Mouse (Mus musculus) midbrain, embryonic 16.5 days (tissue): ENCODE results near the gene Nfasc. TPM values are rescaled to one million over a fixed set of nuclear protein-coding genes. Genes with fewer than 3 reads are reported as not detected.

Experiments used
- ATAC-seq: fragments of 200-750 bp; cut with Nextera tagmentation; 2 replicates; pipeline ENCODE4 v1.8.0; 2017; ENCODE audit warnings: moderate TSS enrichment
- H3K27ac ChIP-seq: fragments of 300-500 bp; sonication (generic); 2 replicates; pipeline ENCODE4 v1.5.1; 2014; ENCODE audit warnings: mild to moderate bottlenecking, low read length, mixed read lengths
- H3K27me3 ChIP-seq: fragments of 300-500 bp; sonication (generic); 2 replicates; pipeline ENCODE4 v1.6.1; 2014; ENCODE audit warnings: low read depth, low read length, mixed read lengths; ENCODE audit not compliant: control insufficient read depth, insufficient read depth
- H3K36me3 ChIP-seq: fragments of 300-500 bp; sonication (generic); 2 replicates; pipeline ENCODE4 v1.6.1; 2014; ENCODE audit warnings: mild to moderate bottlenecking, low read length, moderate library complexity, mixed read lengths; ENCODE audit not compliant: control insufficient read depth, insufficient read depth
- H3K4me1 ChIP-seq: fragments of 300-500 bp; sonication (generic); 2 replicates; pipeline ENCODE4 v1.6.1; 2014; ENCODE audit warnings: mild to moderate bottlenecking, low read length, mixed read lengths; ENCODE audit not compliant: control insufficient read depth, insufficient read depth
- H3K4me2 ChIP-seq: fragments of 300-500 bp; sonication (generic); 2 replicates; pipeline ENCODE4 v1.6.1; 2014; ENCODE audit warnings: mild to moderate bottlenecking, low read length, mixed read lengths
- H3K4me3 ChIP-seq: fragments of 300-500 bp; sonication (generic); 2 replicates; pipeline ENCODE4 v1.5.1; 2014; ENCODE audit warnings: low read depth, mild to moderate bottlenecking, low read length, moderate library complexity, mixed read lengths
- H3K9ac ChIP-seq: fragments of 300-500 bp; sonication (generic); 2 replicates; pipeline ENCODE4 v1.6.1; 2014; ENCODE audit warnings: low read depth, low read length, mixed read lengths
- H3K9me3 ChIP-seq: fragments of 300-500 bp; sonication (generic); replicated peaks from 2 replicates; pipeline ENCODE4 v1.6.1; 2014; ENCODE audit warnings: mild to moderate bottlenecking, low read length, mixed read lengths; ENCODE audit not compliant: control insufficient read depth, poor library complexity, severe bottlenecking
- WGBS: fragments of 180-500 bp; shearing (Covaris S2); extraction: QIAGEN DNeasy Blood & Tissue Kit; methylation state at CpG from one replicate; pipeline ENCODE4 v1.1.7; 2014; 5-methylcytosine and 5-hydroxymethylcytosine counted together
- polyA plus RNA-seq: library from polyadenylated mRNA; unstranded; fragments of >200 nt; fragmentation: Nextera tagmentation; extraction: Ambion mirVana; gene quantifications from 2 replicates; pipeline ENCODE4 v1.2.1, GENCODE M21; 2015

The Nfasc gene
- polyA plus RNA-seq, 1 experiment from 2014 or later: 42.7 TPM

DNA sequence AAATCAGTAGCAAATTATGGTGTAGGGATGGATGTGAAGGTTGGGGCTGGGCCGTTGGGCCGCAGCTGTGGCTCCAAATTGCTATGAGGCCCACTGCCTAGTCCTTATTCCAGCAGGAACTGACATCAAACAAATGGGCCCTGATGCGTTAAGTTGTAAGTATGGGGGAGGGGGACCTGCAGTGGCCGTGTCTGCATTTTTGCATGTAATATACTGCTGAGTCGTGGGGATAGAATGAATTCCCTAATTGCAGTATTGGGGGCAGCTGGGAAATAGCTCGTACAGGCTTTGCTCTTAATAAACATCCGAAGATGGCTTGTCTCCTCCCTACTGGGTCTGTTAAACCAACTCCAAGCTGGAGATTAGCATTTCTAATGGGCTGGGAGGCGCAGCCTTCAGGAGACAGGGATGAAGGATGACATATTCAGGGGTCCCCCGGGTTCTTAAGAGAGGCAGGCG, 179.2 kb downstream of the Nfasc start:
- Histone ChIP-seq H3K36me3 (no peaks in the 10 kb centered on the region), H3K9me3 (no peaks in the 10 kb centered on the region), H3K9ac (no peak overlapping the region), H3K27me3 (no peaks in the 10 kb centered on the region), H3K4me3 (no peak overlapping the region), H3K4me2 (no peak overlapping the region), H3K4me1 (peaks cover 32% of the 10 kb centered on the region), H3K27ac (peak overlapping the region; percentile 63)
- WGBS: 7% methylated on average over 10 of the region's 10 CpGs
- peak; percentile 25; the same call in 1 of the 2 replicates for ATAC-seq

- no peaks in the 10 kb centered on the region for H3K9me3 ChIP-seq
- H3K36me3 ChIP-seq: no peaks in the 10 kb centered on the region
- 43% methylated on average over 8 of the region's 8 CpGs for WGBS
- no peak overlapping the region for H3K4me3 ChIP-seq
- H3K4me1 ChIP-seq: peaks cover 32% of the 10 kb centered on the region
- peak overlapping the region; percentile 63; the same call in 1 of the 2 replicates for H3K27ac ChIP-seq
- ATAC-seq: no peak
- H3K9ac ChIP-seq: no peak overlapping the region
- no peaks in the 10 kb centered on the region for H3K27me3 ChIP-seq
- no peak overlapping the region for H3K4me2 ChIP-seq
Observed at GRCm38 (mm10) chr1:132560907-132561700, 180.5 kb downstream of the Nfasc start.

GRCm38 (mm10) chr1:132559045-132559444, 182.6 kb downstream of the Nfasc start:
- H3K36me3 ChIP-seq: no peaks in the 10 kb centered on the region
- no peaks in the 10 kb centered on the region for H3K9me3 ChIP-seq
- no peaks in the 10 kb centered on the region for H3K27me3 ChIP-seq
- no peak overlapping the region for H3K9ac ChIP-seq
- H3K4me1 ChIP-seq: peaks cover 32% of the 10 kb centered on the region
- H3K27ac ChIP-seq: no peak overlapping the region; the same call in 1 of the 2 replicates
- no peak for ATAC-seq
- H3K4me2 ChIP-seq: no peak overlapping the region
- no peak overlapping the region for H3K4me3 ChIP-seq
- 12% methylated on average over 6 of the region's 6 CpGs for WGBS

GRCm38 (mm10) chr1:132557901-132558631, 183.5 kb downstream of the Nfasc start:
- H3K4me2 ChIP-seq: no peak overlapping the region
- H3K36me3 ChIP-seq: no peaks in the 10 kb centered on the region
- 12% methylated on average over 9 of the region's 9 CpGs for WGBS
- peak; percentile 55 for ATAC-seq
- H3K4me1 ChIP-seq: peaks cover 32% of the 10 kb centered on the region
- peak overlapping the region; percentile 28; the same call in 1 of the 2 replicates for H3K9ac ChIP-seq
- H3K27me3 ChIP-seq: no peaks in the 10 kb centered on the region
- no peak overlapping the region for H3K4me3 ChIP-seq
- H3K9me3 ChIP-seq: no peaks in the 10 kb centered on the region
- no peak overlapping the region for H3K27ac ChIP-seq

DNA sequence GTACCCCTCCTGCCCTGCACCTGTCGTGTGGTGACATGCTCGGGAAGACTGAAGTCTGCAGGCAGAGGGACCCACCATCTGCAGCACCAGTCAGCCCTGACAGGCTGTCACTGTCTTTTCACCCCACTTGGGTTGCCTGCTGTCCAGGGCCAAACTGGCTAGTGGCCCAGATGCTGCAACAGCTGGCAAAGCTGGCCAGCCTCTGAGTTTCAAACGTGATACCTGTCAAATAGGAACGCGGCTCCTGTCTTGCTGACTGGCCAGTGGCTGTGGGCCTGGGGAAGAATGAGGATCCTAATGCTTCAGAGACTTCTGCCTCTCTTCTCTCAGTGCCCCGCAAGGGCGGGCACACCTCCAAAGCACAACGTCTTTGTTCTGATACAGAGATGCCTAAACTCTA, 197.8 kb downstream of the Nfasc start:
- no peaks in the 10 kb centered on the region for H3K36me3 ChIP-seq
- H3K4me3 ChIP-seq: no peak overlapping the region
- no peak for ATAC-seq
- peaks cover 24% of the 10 kb centered on the region for H3K4me1 ChIP-seq
- no peaks in the 10 kb centered on the region for H3K9me3 ChIP-seq
- no peaks in the 10 kb centered on the region for H3K27me3 ChIP-seq
- H3K9ac ChIP-seq: peak overlapping the region; percentile 32; the same call in 1 of the 2 replicates
- H3K27ac ChIP-seq: peak overlapping the region; percentile 42; the same call in 1 of the 2 replicates
- 65% methylated on average over 8 of the region's 8 CpGs for WGBS
- peak overlapping the region; percentile 91; the same call in 1 of the 2 replicates for H3K4me2 ChIP-seq

DNA sequence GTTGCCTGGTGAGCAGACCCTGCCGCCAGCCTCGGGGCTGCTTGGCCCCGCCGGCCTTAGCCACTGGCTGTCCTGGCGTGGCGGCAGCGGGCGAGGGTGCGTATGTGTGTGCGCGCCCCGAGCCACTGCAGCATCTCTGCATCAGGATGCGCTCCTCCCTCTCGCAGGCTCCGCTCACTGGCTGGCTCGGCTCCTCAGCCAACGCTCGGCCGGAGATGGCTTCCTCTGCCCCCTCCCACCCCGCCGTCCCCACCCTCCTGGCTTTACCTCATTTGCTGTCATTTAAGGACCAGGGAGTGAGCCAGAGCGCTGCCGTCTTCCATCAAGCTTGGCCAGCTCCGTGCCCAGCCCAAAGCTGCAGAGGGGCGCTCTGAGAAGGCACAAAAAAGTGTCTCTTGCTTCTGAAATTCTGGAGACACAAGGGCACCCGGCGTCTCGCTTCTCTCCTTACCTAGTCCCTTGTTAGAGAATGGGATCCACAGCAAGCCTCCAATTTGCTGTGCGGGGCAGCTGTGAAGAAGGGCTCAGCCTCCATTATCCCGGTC, 198.8 kb downstream of the Nfasc start, which contains the start of gene Cntn2:
Gene Cntn2 (minus strand): TSS at position 495 of the 545 bp plus-strand sequence.
- Histone ChIP-seq H3K4me2 (peak within 1 kb of the TSS; percentile 91), H3K9me3 (no peaks in the 10 kb centered on the region), H3K27me3 (no peaks in the 10 kb centered on the region), H3K9ac (peak within 1 kb of the TSS; percentile 81), H3K27ac (peak within 1 kb of the TSS; percentile 87), H3K4me1 (peaks cover 24% of the 10 kb centered on the region), H3K4me3 (peak within 1 kb of the TSS; percentile 54), H3K36me3 (no peaks in the 10 kb centered on the region)
- WGBS: under 1% methylated on average over 30 of the region's 30 CpGs
- ATAC-seq: peak; percentile 91

DNA sequence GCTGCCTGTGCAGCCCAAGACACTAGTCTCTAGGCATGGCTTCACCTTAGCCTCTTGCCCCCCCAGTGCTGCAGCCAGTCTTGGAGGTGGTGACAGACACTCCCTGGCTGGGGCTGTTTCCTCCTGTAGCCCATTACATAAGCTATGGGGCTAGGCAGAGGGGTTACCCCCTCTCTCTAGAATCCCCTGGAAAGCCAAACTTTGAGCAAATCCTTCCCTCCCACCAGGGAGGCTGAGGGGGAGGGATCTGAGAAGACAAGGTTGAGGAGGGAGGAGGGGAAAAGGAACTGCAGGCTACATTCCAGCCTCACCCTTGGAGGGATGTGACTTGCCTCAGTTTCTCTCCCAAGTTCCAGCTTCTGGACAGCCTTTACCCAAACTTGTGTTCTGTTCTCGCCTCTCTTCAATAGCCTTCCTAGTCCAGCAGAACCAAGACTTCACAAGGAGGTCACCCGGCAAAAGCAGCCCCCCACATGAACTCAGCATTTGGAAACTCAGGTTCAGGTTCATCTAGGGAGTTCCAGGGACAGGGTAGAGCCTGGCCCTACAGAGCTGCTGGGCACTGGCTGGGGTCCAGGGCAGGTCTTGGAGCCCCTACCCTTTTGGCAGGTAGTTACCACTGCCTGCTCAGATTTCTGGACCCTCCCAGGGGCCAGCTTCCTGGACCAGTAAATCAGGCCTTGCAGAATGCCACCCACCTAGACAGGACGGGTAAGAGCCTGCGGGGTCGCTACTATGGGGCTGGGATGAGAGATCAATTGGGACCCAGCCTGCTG, 199.6 kb downstream of the Nfasc start:
- H3K4me3 ChIP-seq: peak overlapping the region; percentile 54
- peak overlapping the region; percentile 81 for H3K9ac ChIP-seq
- no peaks in the 10 kb centered on the region for H3K9me3 ChIP-seq
- peak overlapping the region; percentile 91 for H3K4me2 ChIP-seq
- H3K36me3 ChIP-seq: no peaks in the 10 kb centered on the region
- WGBS: 15% methylated on average over 5 of the region's 5 CpGs
- ATAC-seq: peak; percentile 39
- H3K27ac ChIP-seq: peak overlapping the region; percentile 87; the same call in 1 of the 2 replicates
- peaks cover 24% of the 10 kb centered on the region for H3K4me1 ChIP-seq
- no peaks in the 10 kb centered on the region for H3K27me3 ChIP-seq

GRCm38 (mm10) chr1:132541171-132541823, 200.3 kb downstream of the Nfasc start:
- no peaks in the 10 kb centered on the region for H3K27me3 ChIP-seq
- no peaks in the 10 kb centered on the region for H3K9me3 ChIP-seq
- no peak for ATAC-seq
- no peaks in the 10 kb centered on the region for H3K36me3 ChIP-seq
- WGBS: 5% methylated on average over 14 of the region's 14 CpGs
- peak overlapping the region; percentile 54 for H3K4me3 ChIP-seq
- peak overlapping the region; percentile 81 for H3K9ac ChIP-seq
- no peak overlapping the region for H3K27ac ChIP-seq
- H3K4me2 ChIP-seq: peak overlapping the region; percentile 91
- peaks cover 24% of the 10 kb centered on the region for H3K4me1 ChIP-seq
